Mouse (Mus musculus) erythroblast, adult 5-6 weeks (primary cell): Measurements from ENCODE around the gene Pcnx. TPM values are rescaled to one million over a fixed set of nuclear protein-coding genes. Genes with fewer than 3 reads are reported as not detected.

Source experiments
- ATAC-seq: replicated peaks from 2 replicates; pipeline ENCODE4 v1.8.0; 2016; ENCODE audit warnings: moderate number of reproducible peaks, mild to moderate bottlenecking, moderate TSS enrichment, inconsistent platforms; ENCODE audit not compliant: poor library complexity, low FRiP score, severe bottlenecking
- total RNA-seq, 2 experiments: library from RNA; stranded (forward) in 1 of 2; stranded (reverse) in 1 of 2; fragments of 150-400 nt in 1 of 2; fragments of 200-764, 138-1000 nt in 1 of 2; gene quantifications; 2 replicates each; pipeline versions ENCODE4 v1.2.3 to v1.2.4; 2015 to 2017; ENCODE audit warnings: low replicate concordance in 2 of 2

Gene Pcnx
- total RNA-seq, 2 experiments from 2014 or later = 2.5 to 4.2 TPM

GRCm38 (mm10) chr12:81852551-81852950 is 7.3 kb upstream of the Pcnx start:
- ATAC-seq = no peak

GRCm38 (mm10) chr12:81852977-81853376 is 6.8 kb upstream of the Pcnx start:
- ATAC-seq = no peak

- ATAC-seq = no peak
Observed at GRCm38 (mm10) chr12:81853543-81853942, 6.3 kb upstream of the Pcnx start.

GRCm38 (mm10) chr12:81855031-81855430 is 4.8 kb upstream of the Pcnx start:
- no peak for ATAC-seq

GRCm38 (mm10) chr12:81856696-81857095 is 3.1 kb upstream of the Pcnx start:
- ATAC-seq = no peak

- no peak for ATAC-seq
Observed at GRCm38 (mm10) chr12:81857251-81857650, 2.6 kb upstream of the Pcnx start.

- ATAC-seq = no peak
Observed at GRCm38 (mm10) chr12:81857978-81858569, 1.7 kb upstream of the Pcnx start.

GRCm38 (mm10) chr12:81860308-81861181 is 722 bp downstream of the Pcnx start:
- no peak for ATAC-seq

- no peak for ATAC-seq
Observed at GRCm38 (mm10) chr12:81861199-81862085, 1.6 kb downstream of the Pcnx start.

- ATAC-seq = no peak
Observed at GRCm38 (mm10) chr12:81862351-81862802, 2.6 kb downstream of the Pcnx start.

- ATAC-seq = no peak
Observed at GRCm38 (mm10) chr12:81863949-81864348, 4.1 kb downstream of the Pcnx start.

GRCm38 (mm10) chr12:81865183-81865582 is 5.4 kb downstream of the Pcnx start:
- no peak for ATAC-seq

GRCm38 (mm10) chr12:81867316-81867715 is 7.5 kb downstream of the Pcnx start:
- no peak for ATAC-seq

- no peak for ATAC-seq
Observed at GRCm38 (mm10) chr12:81869205-81869940, 9.6 kb downstream of the Pcnx start.

GRCm38 (mm10) chr12:81873345-81873744 is 13.5 kb downstream of the Pcnx start:
- no peak for ATAC-seq

- no peak for ATAC-seq
Observed at GRCm38 (mm10) chr12:81880161-81880560, 20.3 kb downstream of the Pcnx start.

- ATAC-seq = no peak
Observed at GRCm38 (mm10) chr12:81883255-81884106, 23.7 kb downstream of the Pcnx start.

- no peak for ATAC-seq
Observed at GRCm38 (mm10) chr12:81884107-81884398, 24.2 kb downstream of the Pcnx start.

- no peak for ATAC-seq
Observed at GRCm38 (mm10) chr12:81884983-81885382, 25.2 kb downstream of the Pcnx start.
